Mouse (Mus musculus) common myeloid progenitor, adult 5-6 weeks (primary cell): Measurements from ENCODE around the gene Gm4707. TPM values are rescaled to one million over a fixed set of nuclear protein-coding genes. Genes with fewer than 3 reads are reported as not detected.
"Not testable (repeated sequence)": the region's sequence is repeated elsewhere in the genome, so short reads cannot be mapped to it uniquely, and the experiment has no call there.

Source experiments
- ATAC-seq: replicated peaks from 2 replicates; pipeline ENCODE4 v1.8.0; 2016; ENCODE audit warnings: low read depth, mild to moderate bottlenecking, moderate TSS enrichment, inconsistent platforms; ENCODE audit not compliant: poor library complexity, severe bottlenecking
- total RNA-seq: library from RNA; stranded (forward); fragments of 200-1000, 187-1606 nt; gene quantifications from 2 replicates; pipeline ENCODE4 v1.2.3, GENCODE M21; 2017

Gm4707 gene
- total RNA-seq, 1 experiment from 2014 or later = 3.0 TPM

GRCm38 (mm10) chr17:71445191-71445590 lies 14.5 kb downstream of the Gm4707 start:
- ATAC-seq = no peak

GRCm38 (mm10) chr17:71444718-71445117 lies 15.0 kb downstream of the Gm4707 start:
- no peak for ATAC-seq

- ATAC-seq = no peak
These were observed 15.6 kb downstream of the Gm4707 start for GRCm38 (mm10) chr17:71444126-71444525.

GRCm38 (mm10) chr17:71443273-71443672 lies 16.4 kb downstream of the Gm4707 start:
- ATAC-seq = no peak

- ATAC-seq = not testable (repeated sequence)
These were observed 37.2 kb downstream of the Gm4707 start for GRCm38 (mm10) chr17:71422502-71422901.

- ATAC-seq = not testable (repeated sequence)
These were observed 40.3 kb downstream of the Gm4707 start for GRCm38 (mm10) chr17:71419448-71419847.

GRCm38 (mm10) chr17:71417008-71417407 lies 42.7 kb downstream of the Gm4707 start:
- no peak for ATAC-seq

Other genes starting within 250 kb of the Gm4707 start
- 36.8 and 41.2 TPM in 2 replicates for gene Emilin2, start 147.9 kb downstream of the Gm4707 start, total RNA-seq
- 215 and 225 TPM in 2 replicates for gene Smchd1, start 15.4 kb upstream of the Gm4707 start, total RNA-seq
- gene Ndc80, start 66.9 kb upstream of the Gm4707 start, total RNA-seq = 90.5 and 91.4 TPM in 2 replicates
- not detected in 2 replicates for gene Spdya, start 92.1 kb upstream of the Gm4707 start, total RNA-seq
- gene Wdr43, start 156.0 kb upstream of the Gm4707 start, total RNA-seq = 344 and 391 TPM in 2 replicates
- not detected in 2 replicates for gene Togaram2, start 213.3 kb upstream of the Gm4707 start, total RNA-seq